Mouse (Mus musculus) liver, adult 2 months (tissue): Measurements from ENCODE around the gene Sort1.

Source experiments
- CTCF ChIP-seq: fragments of 200-500 bp; IDR thresholded peaks from 2 replicates; pipeline ENCODE4 v1.5.1; 2011; ENCODE audit warnings: low read depth, low read length, control low read depth
- POLR2A ChIP-seq: fragments of 200-500 bp; IDR thresholded peaks from 2 replicates; pipeline ENCODE4 v1.6.1; 2011; ENCODE audit warnings: low read length, control low read depth; ENCODE audit not compliant: insufficient read depth; ENCODE audit errors: extremely low read depth

GRCm38 (mm10) chr3:108295379-108296219, 11.7 kb downstream of the Sort1 start:
- TF ChIP-seq POLR2A, result no peak
- no peak for TF ChIP-seq CTCF
